Mouse (Mus musculus) erythroblast, embryonic 14.5 days (primary cell): ENCODE data around the gene Apol9a. TPM values are rescaled to one million over a fixed set of nuclear protein-coding genes. Genes with fewer than 3 reads are reported as not detected.
"Not testable (repeated sequence)": the region's sequence is repeated elsewhere in the genome, so short reads cannot be mapped to it uniquely, and the experiment has no call there.

ENCODE experiments used
- H3K27me3 ChIP-seq: 2 replicates; pipeline ENCODE4 v1.6.1; 2012; ENCODE audit warnings: inconsistent platforms; ENCODE audit not compliant: control insufficient read depth
- H3K36me3 ChIP-seq: 2 replicates; pipeline ENCODE4 v1.6.1; 2012; ENCODE audit warnings: mild to moderate bottlenecking, inconsistent platforms; ENCODE audit not compliant: control insufficient read depth
- H3K4me1 ChIP-seq: 2 replicates; pipeline ENCODE4 v1.6.1; 2012; ENCODE audit warnings: inconsistent platforms; ENCODE audit not compliant: control insufficient read depth
- H3K4me3 ChIP-seq: replicated peaks from 2 replicates; pipeline ENCODE3; 2012; ENCODE audit warnings: moderate library complexity, mild to moderate bottlenecking, inconsistent platforms
- H3K9me3 ChIP-seq: 2 replicates; pipeline ENCODE4 v1.6.1; 2012; ENCODE audit warnings: low read length, inconsistent platforms, mixed read lengths; ENCODE audit not compliant: control insufficient read depth
- GATA1 ChIP-seq: IDR thresholded peaks from 2 replicates; pipeline ENCODE4 v1.6.1; 2012; ENCODE audit warnings: low read length, inconsistent platforms, mixed read lengths
- TAL1 ChIP-seq: IDR thresholded peaks from 3 replicates; pipeline ENCODE4 v1.6.1; 2012; ENCODE audit warnings: low read length, inconsistent platforms, mixed read lengths
- polyA plus RNA-seq: library from polyadenylated mRNA; stranded (reverse); fragments of >175 nt; gene quantifications from 2 replicates; pipeline ENCODE4 v1.2.3, GENCODE M21; 2012

Gene Apol9a
- polyA plus RNA-seq, 1 experiment, result not detected

DNA sequence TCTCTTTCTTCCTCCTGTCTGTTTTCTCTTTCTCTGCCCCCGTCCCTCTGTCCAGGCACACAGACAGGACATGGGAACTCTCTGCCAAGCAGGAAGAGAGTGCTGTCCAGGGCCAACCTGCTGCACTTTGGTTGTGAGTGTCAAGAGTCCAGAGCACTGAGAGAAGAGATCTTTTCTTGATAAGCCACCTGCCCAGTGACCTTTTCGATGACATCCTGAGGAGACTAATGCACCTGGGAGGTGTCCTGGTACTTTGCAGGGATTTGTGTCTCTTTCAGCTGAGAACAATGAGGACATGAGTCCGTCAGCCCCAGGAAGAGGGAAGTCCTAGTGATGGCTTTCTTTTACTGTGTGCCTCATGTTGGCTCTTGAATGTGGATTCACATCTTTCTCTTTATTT, 17.1 kb downstream of the Apol9a start:
- H3K9me3 ChIP-seq, H3K4me1 ChIP-seq, H3K27me3 ChIP-seq, H3K36me3 ChIP-seq, H3K4me3 ChIP-seq: not testable (repeated sequence)

DNA sequence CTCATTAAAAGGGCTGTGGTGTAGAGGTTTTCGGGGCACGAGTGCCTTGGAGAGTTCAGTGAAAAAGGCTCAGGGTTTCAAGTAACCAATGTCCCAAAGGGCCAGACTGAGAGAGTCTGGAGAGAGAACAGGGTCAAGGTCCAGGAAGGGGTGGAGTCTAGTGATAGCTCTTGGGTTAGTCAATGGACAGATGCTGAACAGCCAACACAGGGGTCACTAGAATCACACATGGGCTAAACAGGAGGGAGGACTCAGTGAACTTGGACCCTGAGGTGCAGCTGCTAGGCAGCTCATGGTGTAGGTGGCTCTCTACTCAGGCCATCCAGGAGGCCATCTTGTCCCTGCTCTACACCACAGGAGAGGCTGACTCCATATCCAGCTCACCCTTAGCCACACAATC, 23.5 kb downstream of the Apol9a start:
- TF ChIP-seq TAL1 (no peak), GATA1 (no peak)
- Histone ChIP-seq H3K9me3 (no peaks in the 10 kb centered on the region), H3K36me3 (no peaks in the 10 kb centered on the region), H3K4me3 (no peak overlapping the region), H3K27me3 (no peaks in the 10 kb centered on the region), H3K4me1 (no peaks in the 10 kb centered on the region)

DNA sequence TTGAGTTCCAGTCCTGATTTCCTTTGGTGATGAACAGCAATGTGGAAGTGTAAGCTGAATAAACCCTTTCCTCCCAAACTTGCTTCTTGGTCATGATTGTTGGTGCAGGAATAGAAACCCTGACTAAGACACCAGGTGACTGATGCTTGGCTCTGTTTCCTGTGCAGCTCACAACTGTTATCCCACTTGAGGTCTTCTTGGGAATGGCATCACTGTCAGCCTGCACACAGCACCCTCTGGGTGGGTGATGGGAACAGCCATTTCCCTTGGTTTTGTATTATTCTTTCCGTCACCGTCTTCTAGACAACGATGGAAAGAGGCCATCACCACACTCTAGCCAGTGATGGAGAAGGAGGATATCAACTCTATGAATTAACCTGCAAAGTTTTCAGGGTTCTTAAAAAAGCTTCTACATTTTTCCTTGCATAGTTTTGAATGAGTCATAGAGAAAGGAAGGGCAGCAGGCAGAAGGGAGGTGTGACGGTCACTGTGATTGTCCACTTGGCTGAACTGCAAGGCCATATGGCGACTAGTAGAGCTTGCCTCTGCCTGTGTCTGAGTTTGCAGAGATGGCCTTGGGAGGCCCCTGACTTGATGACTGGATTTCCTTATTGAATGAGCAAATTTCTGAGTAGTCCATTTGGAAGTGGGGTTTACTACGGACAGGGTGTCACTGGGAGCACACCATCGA, 26.4 kb downstream of the Apol9a start:
- no peaks in the 10 kb centered on the region for H3K27me3 ChIP-seq
- no peaks in the 10 kb centered on the region for H3K36me3 ChIP-seq
- H3K4me1 ChIP-seq, result no peaks in the 10 kb centered on the region
- no peak for TF ChIP-seq TAL1
- no peak for TF ChIP-seq GATA1
- no peaks in the 10 kb centered on the region for H3K9me3 ChIP-seq
- H3K4me3 ChIP-seq, result no peak overlapping the region

DNA sequence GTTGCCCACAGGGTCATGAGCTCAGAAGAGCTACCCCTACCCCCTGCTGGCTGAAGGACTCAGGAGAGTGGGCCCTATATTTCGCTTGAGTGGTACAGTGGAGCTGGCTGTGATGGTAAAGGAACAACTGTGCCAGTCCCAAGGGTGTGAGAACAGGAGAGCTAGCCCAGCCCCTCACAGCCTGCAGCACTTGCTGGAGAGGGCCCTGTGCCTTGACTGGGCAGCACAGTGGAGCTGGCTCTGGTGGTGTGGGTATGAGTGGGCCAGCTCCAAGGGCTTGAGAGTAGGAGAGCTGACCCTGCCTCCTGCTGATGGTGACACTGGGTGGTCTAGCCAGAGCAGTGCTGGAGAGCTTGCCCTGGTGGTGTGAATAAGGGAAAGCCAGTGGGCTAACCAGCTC, 28.1 kb downstream of the Apol9a start:
- Histone ChIP-seq H3K27me3 (no peaks in the 10 kb centered on the region), H3K36me3 (no peaks in the 10 kb centered on the region), H3K4me1 (no peaks in the 10 kb centered on the region), H3K9me3 (no peaks in the 10 kb centered on the region), H3K4me3 (no peak overlapping the region)
- no peak for TF ChIP-seq GATA1
- no peak for TF ChIP-seq TAL1

DNA sequence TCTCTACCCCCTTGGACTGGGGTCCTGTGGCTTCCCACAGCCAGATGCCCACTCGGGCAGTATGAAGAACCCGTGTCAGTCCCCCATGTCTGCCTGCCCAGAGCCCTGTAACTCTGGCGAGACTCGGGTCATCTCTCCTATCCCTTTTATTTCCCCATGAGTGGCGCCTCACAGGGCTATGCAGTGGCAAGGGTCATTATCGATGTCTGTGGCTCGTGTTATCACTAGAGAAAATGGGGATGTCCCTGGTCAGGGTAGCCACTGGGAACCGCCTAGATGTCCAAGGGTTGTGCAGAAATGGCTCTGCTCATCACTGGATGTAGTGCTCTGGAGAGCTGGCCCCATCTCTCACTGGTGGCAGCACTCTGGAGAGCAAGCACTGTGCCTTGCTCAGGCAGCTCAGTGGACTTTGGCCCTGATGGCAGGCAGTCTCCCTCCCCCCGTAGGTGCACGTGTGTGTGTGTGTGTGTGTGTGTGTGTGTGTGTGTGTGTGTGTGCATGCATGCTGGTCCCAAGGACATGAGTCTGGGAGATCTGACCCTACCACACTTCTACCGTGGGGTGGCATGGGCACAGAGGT, 28.6 kb downstream of the Apol9a start:
- Histone ChIP-seq H3K36me3 (no peaks in the 10 kb centered on the region), H3K27me3 (no peaks in the 10 kb centered on the region), H3K4me3 (no peak overlapping the region), H3K9me3 (no peaks in the 10 kb centered on the region), H3K4me1 (no peaks in the 10 kb centered on the region)
- TF ChIP-seq GATA1 (no peak), TAL1 (no peak)

DNA sequence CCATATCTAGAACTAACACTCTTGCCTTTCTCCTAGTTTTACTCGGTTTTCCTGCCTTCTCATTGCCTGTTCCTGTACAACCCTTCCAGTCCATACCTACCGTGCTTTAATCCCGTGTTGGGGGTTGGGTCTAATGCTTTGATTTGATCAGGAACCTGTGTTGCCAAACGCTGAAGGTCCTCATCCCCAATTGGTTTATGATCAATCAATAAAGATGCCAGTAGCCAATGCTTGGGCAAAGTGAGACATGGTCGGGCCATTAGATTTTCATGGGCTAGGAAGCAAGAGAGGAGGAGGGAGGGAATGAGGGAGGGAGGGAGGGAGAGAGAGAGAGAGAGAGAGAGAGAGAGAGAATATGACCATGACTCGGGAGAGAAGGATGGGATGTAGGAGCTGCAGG, 29.5 kb downstream of the Apol9a start:
- H3K4me1 ChIP-seq, result no peaks in the 10 kb centered on the region
- no peaks in the 10 kb centered on the region for H3K9me3 ChIP-seq

DNA sequence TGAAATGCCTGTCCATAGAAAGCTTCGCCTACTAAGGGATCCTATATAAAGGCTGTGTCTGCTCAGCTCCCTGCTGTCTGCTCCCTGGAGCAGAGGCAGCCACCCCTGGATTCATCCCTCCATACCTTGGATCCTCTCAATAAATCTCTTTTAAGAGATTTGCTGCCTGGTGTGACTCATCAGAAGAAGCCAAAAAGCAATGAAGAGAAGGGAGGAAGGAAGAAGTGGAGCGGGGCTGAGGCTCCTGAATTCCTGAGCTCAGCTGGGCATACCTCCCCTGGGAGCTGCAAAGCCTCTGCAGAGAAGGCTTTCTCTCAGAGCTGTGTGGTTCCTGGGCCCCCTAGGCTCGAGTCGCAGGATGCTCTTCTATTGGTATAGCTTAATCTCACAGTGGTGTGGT, 31.0 kb downstream of the Apol9a start:
- no peak overlapping the region for H3K4me3 ChIP-seq
- no peak for TF ChIP-seq GATA1
- no peaks in the 10 kb centered on the region for H3K36me3 ChIP-seq
- H3K4me1 ChIP-seq, result no peaks in the 10 kb centered on the region
- no peaks in the 10 kb centered on the region for H3K27me3 ChIP-seq
- no peaks in the 10 kb centered on the region for H3K9me3 ChIP-seq

More for the DNA sequence above, 29.5 kb downstream of the Apol9a start:
- H3K4me3 ChIP-seq, result no peak overlapping the region
- H3K36me3 ChIP-seq, result no peaks in the 10 kb centered on the region
- TF ChIP-seq GATA1 (no peak), TAL1 (no peak)
- no peaks in the 10 kb centered on the region for H3K27me3 ChIP-seq

DNA sequence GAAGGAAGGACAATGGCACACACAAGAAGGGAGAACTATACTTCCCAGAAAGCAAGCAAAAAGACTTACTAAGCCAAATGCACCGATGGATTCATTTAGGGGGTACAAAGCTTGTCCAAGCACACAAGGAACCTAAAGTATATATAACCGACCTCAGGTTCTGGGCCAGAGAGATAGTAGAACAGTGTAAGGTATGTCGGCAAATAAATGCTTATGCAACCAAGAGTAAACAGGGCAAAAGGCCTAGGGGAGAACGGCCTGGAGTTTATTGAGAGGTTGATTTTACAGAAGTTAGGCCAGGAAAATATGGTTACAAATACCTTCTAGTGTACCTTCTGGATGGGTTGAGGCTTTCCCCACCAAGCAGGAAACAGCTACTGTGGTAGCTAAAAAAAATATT, 33.5 kb downstream of the Apol9a start:
- no peaks in the 10 kb centered on the region for H3K36me3 ChIP-seq
- no peak for TF ChIP-seq TAL1
- no peak for TF ChIP-seq GATA1

DNA sequence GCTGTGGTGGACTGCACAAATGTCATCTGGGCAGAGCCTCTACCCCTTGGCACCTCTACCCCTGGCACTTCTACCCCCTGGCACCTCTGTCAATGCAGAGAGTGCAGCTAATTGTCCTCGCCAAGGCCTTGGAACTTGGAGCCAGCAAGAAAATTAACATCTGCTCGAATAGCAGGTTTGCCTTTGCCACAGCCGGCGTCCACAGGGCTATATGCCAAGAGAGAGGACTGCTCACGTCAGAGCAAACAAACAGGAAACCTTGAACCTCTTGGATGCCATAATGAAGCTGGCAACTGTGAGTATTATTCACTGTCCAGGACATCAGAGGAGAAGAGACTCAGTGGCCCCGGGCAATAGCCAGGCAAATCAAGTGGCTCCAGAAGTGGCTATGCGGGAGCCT, 34.0 kb downstream of the Apol9a start:
- no peaks in the 10 kb centered on the region for H3K36me3 ChIP-seq
- H3K27me3 ChIP-seq, result no peaks in the 10 kb centered on the region
- no peak overlapping the region for H3K4me3 ChIP-seq
- no peaks in the 10 kb centered on the region for H3K4me1 ChIP-seq
- H3K9me3 ChIP-seq, result no peaks in the 10 kb centered on the region
- TF ChIP-seq GATA1, result no peak
- TF ChIP-seq TAL1, result no peak

More for the DNA sequence above, 33.5 kb downstream of the Apol9a start:
- Histone ChIP-seq H3K9me3 (no peaks in the 10 kb centered on the region), H3K4me3 (no peak overlapping the region), H3K27me3 (no peaks in the 10 kb centered on the region), H3K4me1 (no peaks in the 10 kb centered on the region)

DNA sequence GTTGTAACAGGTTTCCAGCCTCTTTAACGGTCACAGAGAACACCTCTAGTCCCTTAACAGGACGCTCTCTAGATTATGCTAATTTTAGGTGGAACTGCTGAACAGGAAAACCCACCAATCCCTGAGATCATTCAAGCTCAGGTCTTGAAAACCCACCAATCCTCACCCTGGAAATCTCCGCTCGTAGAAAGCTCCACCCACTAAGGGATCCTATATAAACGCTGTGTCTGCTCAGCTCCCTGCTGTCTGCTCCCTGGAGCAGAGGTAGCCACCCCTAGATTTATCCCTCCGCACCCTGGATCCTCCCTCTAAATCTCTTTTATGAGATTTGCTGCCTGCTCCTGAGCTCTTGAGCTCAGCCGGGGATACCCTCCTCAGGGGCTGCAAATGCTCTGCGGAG, 40.3 kb downstream of the Apol9a start:
- no peak for TF ChIP-seq TAL1
- Histone ChIP-seq H3K27me3 (peaks cover 3% of the 10 kb centered on the region; the same call in 1 of the 2 replicates), H3K36me3 (no peaks in the 10 kb centered on the region), H3K9me3 (no peaks in the 10 kb centered on the region), H3K4me1 (no peaks in the 10 kb centered on the region), H3K4me3 (no peak overlapping the region)
